Mouse (Mus musculus) cortical plate, adult 2 months (tissue): Measurements from ENCODE around the gene Dstyk.

ENCODE experiments used
- CTCF ChIP-seq: fragments of 200-500 bp; IDR thresholded peaks from 2 replicates; pipeline ENCODE4 v1.5.1; 2011; ENCODE audit warnings: mild to moderate bottlenecking, control low read depth, low read length; ENCODE audit not compliant: insufficient read depth; ENCODE audit errors: extremely low read depth
- POLR2A ChIP-seq: fragments of 200-500 bp; IDR thresholded peaks from 2 replicates; pipeline ENCODE4 v1.6.1; 2011; ENCODE audit warnings: mild to moderate bottlenecking, low read length, control low read depth; ENCODE audit not compliant: insufficient read depth; ENCODE audit errors: extremely low read depth

GRCm38 (mm10) chr1:132400538-132400937 lies 16.8 kb upstream of the Dstyk start:
- TF ChIP-seq POLR2A = no peak
- TF ChIP-seq CTCF = no peak
